Comparison of ENCODE assay signal across 11 mouse cellular contexts in the genomic region with DNA sequence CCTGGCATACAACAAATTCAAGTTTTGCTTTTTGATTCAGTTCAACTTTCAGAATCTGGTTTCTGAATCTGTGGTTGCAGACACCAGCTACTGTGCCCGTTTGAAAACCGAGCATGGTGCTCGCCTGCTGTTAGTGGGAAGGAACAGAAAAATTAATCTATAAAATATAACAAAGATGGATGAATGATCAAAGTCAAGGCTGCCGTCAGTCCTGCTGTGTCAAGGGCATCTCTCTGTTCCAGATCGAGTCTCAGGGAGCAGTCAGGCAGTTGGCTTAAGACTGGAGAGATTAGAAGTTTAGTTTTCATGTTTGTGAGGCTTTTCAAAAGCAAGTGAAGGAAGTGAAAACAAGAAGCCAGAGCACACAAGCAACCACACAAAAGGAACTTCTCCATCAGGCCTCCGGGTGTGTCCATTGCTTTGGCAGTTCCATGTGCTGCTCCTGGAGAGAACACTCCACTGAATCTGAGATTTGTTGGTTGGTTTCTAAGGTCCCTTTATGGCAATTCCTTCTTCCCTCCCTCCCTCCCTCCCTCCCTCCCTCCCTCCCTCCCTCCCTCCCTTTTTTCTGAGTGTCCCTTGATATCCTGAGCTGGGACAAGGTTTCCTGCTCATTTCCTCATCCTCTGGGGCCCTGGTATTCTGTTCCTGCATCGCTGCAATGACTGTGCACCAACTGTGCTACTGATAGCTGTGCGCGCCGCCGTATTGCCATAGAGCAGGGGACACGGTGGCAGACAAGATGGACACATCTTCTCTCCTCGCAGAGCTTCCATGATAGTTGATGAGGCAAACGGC.
DNase-seq lines count a peak whose midpoint lies in the region; ATAC-seq and TF ChIP-seq lines count a peak whose summit lies in the region.
"Had no signal": no experiment of that assay in that cellular context is flagged by ENCODE, and none has a peak within 500 bp of the region (broad histone marks: within the 10 kb centered on the region; RNA-seq: fewer than 3 reads in every experiment).

No protein-coding gene starts in this region.

- H3K4me3 ChIP-seq in heart, embryonic 10.5 days, result no peak overlapping the region
- no peak overlapping the region for H3K4me3 ChIP-seq in liver, embryonic 13.5 days (replicated peaks)
- no peak overlapping the region for H3K4me3 ChIP-seq in liver, embryonic 11.5 days (ENCODE audit: low read depth, low read length)
- no peak overlapping the region for H3K4me3 ChIP-seq in limb, embryonic 13.5 days
- no peak overlapping the region for H3K4me3 ChIP-seq in stomach, postnatal 0 days (ENCODE audit: low read depth, low read length)
- H3K4me3 ChIP-seq: hindbrain, embryonic 12.5 days had no signal

- ATAC-seq in liver, embryonic 13.5 days (ENCODE audit: low read depth), result no peak
- no peak; the same call in 1 of the 2 replicates for ATAC-seq in liver, embryonic 11.5 days (replicated peaks; ENCODE audit: low FRiP score)
- ATAC-seq in limb, embryonic 13.5 days (ENCODE audit: low FRiP score, low read depth), result no peak
- ATAC-seq in stomach, postnatal 0 days (ENCODE audit: low FRiP score, low TSS enrichment), result no peak

- H3K9me3 ChIP-seq in heart, embryonic 10.5 days, result no peaks in the 10 kb centered on the region
- H3K9me3 ChIP-seq in liver, embryonic 13.5 days (replicated peaks), result no peaks in the 10 kb centered on the region
- no peaks in the 10 kb centered on the region for H3K9me3 ChIP-seq in liver, embryonic 11.5 days (ENCODE audit: control insufficient read depth, low read length)
- no peaks in the 10 kb centered on the region for H3K9me3 ChIP-seq in limb, embryonic 13.5 days
- H3K9me3 ChIP-seq in stomach, postnatal 0 days (ENCODE audit: control insufficient read depth, low read length), result no peaks in the 10 kb centered on the region
- H3K9me3 ChIP-seq: hindbrain, embryonic 12.5 days had no signal

- H3K36me3 ChIP-seq in heart, embryonic 10.5 days, result no peaks in the 10 kb centered on the region
- no peaks in the 10 kb centered on the region for H3K36me3 ChIP-seq in liver, embryonic 13.5 days
- H3K36me3 ChIP-seq in liver, embryonic 11.5 days (ENCODE audit: control insufficient read depth, insufficient read depth, low read length), result no peaks in the 10 kb centered on the region
- no peaks in the 10 kb centered on the region for H3K36me3 ChIP-seq in limb, embryonic 13.5 days
- H3K36me3 ChIP-seq in stomach, postnatal 0 days (ENCODE audit: control insufficient read depth, insufficient read depth, low read length), result no peaks in the 10 kb centered on the region
- H3K36me3 ChIP-seq: hindbrain, embryonic 12.5 days had no signal

- TF ChIP-seq EP300 in stomach, postnatal 0 days (optimal IDR thresholded peaks at IDR 0.05), result no peak

- no peak for TF ChIP-seq CTCF in stomach, postnatal 0 days (IDR thresholded peaks at IDR 0.05; ENCODE audit: low read depth)

- 62% methylated on average over 14 of the region's 14 CpGs for WGBS in heart, embryonic 10.5 days
- WGBS in liver, embryonic 13.5 days (ENCODE audit: insufficient replicate concordance), result 15% methylated on average over 14 of the region's 14 CpGs
- 38% methylated on average over 14 of the region's 14 CpGs for WGBS in liver, embryonic 11.5 days
- 77% methylated on average over 14 of the region's 14 CpGs for WGBS in limb, embryonic 13.5 days
- WGBS in stomach, postnatal 0 days, result 64% methylated on average over 14 of the region's 14 CpGs

- peaks cover 47% of the 10 kb centered on the region for H3K4me1 ChIP-seq in heart, embryonic 10.5 days
- peaks cover 34% of the 10 kb centered on the region for H3K4me1 ChIP-seq in liver, embryonic 13.5 days (replicated peaks)
- peaks cover 29% of the 10 kb centered on the region for H3K4me1 ChIP-seq in liver, embryonic 11.5 days (replicated peaks; ENCODE audit: control insufficient read depth, insufficient read depth, low read length)
- peaks cover 42% of the 10 kb centered on the region for H3K4me1 ChIP-seq in limb, embryonic 13.5 days
- H3K4me1 ChIP-seq in stomach, postnatal 0 days (replicated peaks; ENCODE audit: control insufficient read depth, insufficient read depth), result peaks cover 2% of the 10 kb centered on the region

- no peak overlapping the region for H3K4me2 ChIP-seq in liver, embryonic 13.5 days
- no peak overlapping the region for H3K4me2 ChIP-seq in liver, embryonic 11.5 days
- H3K4me2 ChIP-seq in limb, embryonic 13.5 days (replicated peaks), result no peak overlapping the region
- no peak overlapping the region for H3K4me2 ChIP-seq in stomach, postnatal 0 days (replicated peaks; ENCODE audit: low read depth)
- H3K4me2 ChIP-seq: hindbrain, embryonic 12.5 days had no signal

- H3K27ac ChIP-seq in heart, embryonic 10.5 days, result peak overlapping the region; percentile 78
- H3K27ac ChIP-seq in liver, embryonic 13.5 days, result peak overlapping the region; percentile 43; the same call in 1 of the 2 replicates
- H3K27ac ChIP-seq in liver, embryonic 11.5 days (ENCODE audit: low read depth, low read length), result no peak overlapping the region
- peak overlapping the region; percentile 10; the same call in 1 of the 2 replicates for H3K27ac ChIP-seq in limb, embryonic 13.5 days
- H3K27ac ChIP-seq in stomach, postnatal 0 days (replicated peaks), result no peak overlapping the region
- H3K27ac ChIP-seq: hindbrain, embryonic 12.5 days had no signal

- no peak overlapping the region for H3K9ac ChIP-seq in liver, embryonic 13.5 days
- no peak overlapping the region for H3K9ac ChIP-seq in liver, embryonic 11.5 days (ENCODE audit: low read depth, low read length)
- no peak overlapping the region for H3K9ac ChIP-seq in limb, embryonic 13.5 days
- no peak overlapping the region for H3K9ac ChIP-seq in stomach, postnatal 0 days (ENCODE audit: low read length)
- H3K9ac ChIP-seq: hindbrain, embryonic 12.5 days had no signal

- H3K27me3 ChIP-seq in heart, embryonic 10.5 days (ENCODE audit: insufficient read depth, poor library complexity, severe bottlenecking), result no peaks in the 10 kb centered on the region
- H3K27me3 ChIP-seq in liver, embryonic 13.5 days, result no peaks in the 10 kb centered on the region
- no peaks in the 10 kb centered on the region for H3K27me3 ChIP-seq in liver, embryonic 11.5 days (replicated peaks; ENCODE audit: control insufficient read depth, insufficient read depth, low read length)
- H3K27me3 ChIP-seq in limb, embryonic 13.5 days, result no peaks in the 10 kb centered on the region
- H3K27me3 ChIP-seq in stomach, postnatal 0 days (ENCODE audit: control insufficient read depth, insufficient read depth, low read length), result no peaks in the 10 kb centered on the region
- H3K27me3 ChIP-seq: hindbrain, embryonic 12.5 days had no signal

- no peak for DNase-seq in heart, embryonic 10.5 days (ENCODE audit: low spot score)
- DNase-seq in heart, postnatal 10 days, result no peak
- DNase-seq in liver, embryonic 13.5 days, result no peak
- DNase-seq in liver, embryonic 11.5 days (ENCODE audit: low spot score), result no peak
- DNase-seq in adrenal gland, postnatal 36 days, result peak; percentile 37 to 51
- DNase-seq in stomach, postnatal 0 days (ENCODE audit: low spot score), result no peak
- no peak for DNase-seq in cerebellum, adult 11-12 months
- DNase-seq: embryo, embryonic 11 days; retina, postnatal 1 day had no signal

- intact Hi-C loops in heart, postnatal 10 days (cut with DNase I), result no loop called here

Comparison
In these comparisons a context has a peak if more than half of its experiments do, and no peak if none do; other contexts are left out.
1. H3K27ac ChIP-seq: peak in heart, embryonic 10.5 days (single experiment), liver, embryonic 13.5 days (single experiment) and limb, embryonic 13.5 days (single experiment); none in liver, embryonic 11.5 days (single experiment) and stomach, postnatal 0 days (single experiment).
2. DNase-seq: peak in adrenal gland, postnatal 36 days (2 of 2); none in heart, embryonic 10.5 days (single experiment), heart, postnatal 10 days (0 of 2), liver, embryonic 13.5 days (single experiment), liver, embryonic 11.5 days (single experiment), stomach, postnatal 0 days (single experiment) and cerebellum, adult 11-12 months (single experiment).